Mouse (Mus musculus): ENCODE measurements around the gene Ip6k3. TPM values are rescaled to one million over a fixed set of nuclear protein-coding genes. Genes with fewer than 3 reads are reported as not detected.
A peak's percentile ranks its signal among the peaks of the same experiment; 100 is the strongest.

Ip6k3 gene
- polyA plus RNA-seq, 1 experiment from 2014 or later: not detected

GRCm38 (mm10) chr17:27203358-27204074 lies 35.9 kb upstream of the Ip6k3 start:
- Histone ChIP-seq H3K9me3 (ENCODE audit: control insufficient read depth) (no peaks in the 10 kb centered on the region), H3K4me1 (replicated peaks; ENCODE audit: control insufficient read depth, insufficient read depth, low read length) (0 out of 2 replicates have a peak, but pooled peaks cover 2% of the 10 kb centered on the region), H3K4me2 (replicated peaks; ENCODE audit: low read depth) (peak overlapping the region; percentile 91), H3K27me3 (replicated peaks; ENCODE audit: control insufficient read depth, insufficient read depth, low read length) (no peaks in the 10 kb centered on the region), H3K9ac (ENCODE audit: low read depth, low read length) (peak overlapping the region; percentile 96), H3K27ac (ENCODE audit: low read depth, low read length) (peak overlapping the region; percentile 95), H3K4me3 (ENCODE audit: low read depth, low read length) (peak overlapping the region; percentile 89), H3K36me3 (ENCODE audit: control insufficient read depth, insufficient read depth) (peaks cover 27% of the 10 kb centered on the region)
- ATAC-seq: peak; percentile 67
- no peak for TF ChIP-seq CTCF (IDR thresholded peaks at IDR 0.05; ENCODE audit: low read depth)
- WGBS: 1% methylated on average over 66 of the region's 74 CpGs

DNA sequence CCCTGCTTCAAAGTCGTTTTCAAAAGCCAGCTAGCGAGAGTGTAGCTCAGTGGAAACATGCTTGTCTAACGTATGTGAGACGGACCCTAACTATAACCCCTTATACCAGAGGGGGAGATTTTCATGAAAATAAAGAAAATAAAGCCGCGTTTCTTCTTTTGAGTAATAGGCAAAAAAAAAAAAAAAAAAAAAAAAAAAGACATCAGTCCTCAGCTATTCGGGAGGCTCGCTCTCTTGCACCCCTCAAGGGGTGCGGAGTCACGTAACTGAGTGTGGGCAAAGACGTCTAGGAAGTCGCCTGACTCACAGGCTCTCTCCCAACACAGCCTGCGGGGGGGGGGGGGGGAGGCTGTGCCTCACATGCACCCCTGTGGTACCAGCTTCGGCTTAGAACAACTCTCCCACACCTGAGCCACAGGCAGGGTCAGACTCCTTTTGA lies 35.3 kb upstream of the Ip6k3 start:
- no peak for ATAC-seq
- Histone ChIP-seq H3K27ac (ENCODE audit: low read depth, low read length) (no peak overlapping the region), H3K9me3 (ENCODE audit: control insufficient read depth) (no peaks in the 10 kb centered on the region), H3K4me2 (replicated peaks; ENCODE audit: low read depth) (peak overlapping the region; percentile 91), H3K36me3 (ENCODE audit: control insufficient read depth, insufficient read depth) (peaks cover 32% of the 10 kb centered on the region), H3K9ac (ENCODE audit: low read depth, low read length) (peak overlapping the region; percentile 96), H3K4me3 (ENCODE audit: low read depth, low read length) (peak overlapping the region; percentile 89), H3K27me3 (replicated peaks; ENCODE audit: control insufficient read depth, insufficient read depth, low read length) (no peaks in the 10 kb centered on the region), H3K4me1 (replicated peaks; ENCODE audit: control insufficient read depth, insufficient read depth, low read length) (0 out of 2 replicates have a peak, but pooled peaks cover 2% of the 10 kb centered on the region)
- TF ChIP-seq CTCF (IDR thresholded peaks at IDR 0.05; ENCODE audit: low read depth): no peak
- WGBS: 42% methylated on average over 14 of the region's 14 CpGs

GRCm38 (mm10) chr17:27201981-27202380 lies 34.4 kb upstream of the Ip6k3 start:
- Histone ChIP-seq H3K9me3 (ENCODE audit: control insufficient read depth) (no peaks in the 10 kb centered on the region), H3K9ac (ENCODE audit: low read depth, low read length) (no peak overlapping the region), H3K4me1 (replicated peaks; ENCODE audit: control insufficient read depth, insufficient read depth, low read length) (0 out of 2 replicates have a peak, but pooled peaks cover 2% of the 10 kb centered on the region), H3K27ac (ENCODE audit: low read depth, low read length) (no peak overlapping the region), H3K4me3 (ENCODE audit: low read depth, low read length) (no peak overlapping the region), H3K36me3 (ENCODE audit: control insufficient read depth, insufficient read depth) (peaks cover 40% of the 10 kb centered on the region), H3K4me2 (replicated peaks; ENCODE audit: low read depth) (no peak overlapping the region), H3K27me3 (replicated peaks; ENCODE audit: control insufficient read depth, insufficient read depth, low read length) (no peaks in the 10 kb centered on the region)
- WGBS: 83% methylated on average over 2 of the region's 2 CpGs
- TF ChIP-seq CTCF (IDR thresholded peaks at IDR 0.05; ENCODE audit: low read depth): peak; percentile 64
- ATAC-seq: no peak

DNA sequence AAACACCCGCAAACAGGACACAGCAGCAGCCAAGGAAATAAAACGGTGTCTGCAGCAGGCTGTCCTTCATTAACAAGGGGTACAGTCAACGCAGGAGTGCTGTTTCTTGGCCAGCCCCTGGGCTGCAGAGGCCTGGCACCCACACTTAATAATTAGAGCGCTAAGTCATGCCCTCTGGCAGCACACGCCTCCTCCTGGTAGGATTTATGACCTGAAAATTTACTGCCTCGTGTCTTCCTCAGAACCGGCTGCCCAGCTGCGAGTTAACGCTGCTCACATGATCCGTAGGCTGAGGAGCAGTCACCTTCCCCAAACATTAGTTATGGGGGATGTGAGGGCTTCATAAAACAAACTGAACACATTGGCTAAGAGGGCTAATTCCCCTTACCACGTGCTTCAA lies 33.2 kb upstream of the Ip6k3 start:
- Histone ChIP-seq H3K27ac (ENCODE audit: low read depth, low read length) (no peak overlapping the region), H3K4me3 (ENCODE audit: low read depth, low read length) (no peak overlapping the region), H3K9me3 (ENCODE audit: control insufficient read depth) (no peaks in the 10 kb centered on the region), H3K36me3 (ENCODE audit: control insufficient read depth, insufficient read depth) (peaks cover 51% of the 10 kb centered on the region), H3K27me3 (replicated peaks; ENCODE audit: control insufficient read depth, insufficient read depth, low read length) (no peaks in the 10 kb centered on the region), H3K9ac (ENCODE audit: low read depth, low read length) (no peak overlapping the region), H3K4me1 (replicated peaks; ENCODE audit: control insufficient read depth, insufficient read depth, low read length) (0 out of 2 replicates have a peak, but pooled peaks cover 2% of the 10 kb centered on the region), H3K4me2 (replicated peaks; ENCODE audit: low read depth) (no peak overlapping the region)
- TF ChIP-seq CTCF (IDR thresholded peaks at IDR 0.05; ENCODE audit: low read depth): peak; percentile 49
- ATAC-seq: no peak
- WGBS: 25% methylated on average over 11 of the region's 11 CpGs

- 0 out of 2 replicates have a peak, but pooled peaks cover 2% of the 10 kb centered on the region for H3K4me1 ChIP-seq (replicated peaks; ENCODE audit: control insufficient read depth, insufficient read depth, low read length)
- no peak for ATAC-seq
- H3K4me3 ChIP-seq (ENCODE audit: low read depth, low read length): no peak overlapping the region
- H3K27ac ChIP-seq (ENCODE audit: low read depth, low read length): no peak overlapping the region
- no peak overlapping the region for H3K4me2 ChIP-seq (replicated peaks; ENCODE audit: low read depth)
- no peak for TF ChIP-seq CTCF (IDR thresholded peaks at IDR 0.05; ENCODE audit: low read depth)
- no peak overlapping the region for H3K9ac ChIP-seq (ENCODE audit: low read depth, low read length)
- no peaks in the 10 kb centered on the region for H3K27me3 ChIP-seq (replicated peaks; ENCODE audit: control insufficient read depth, insufficient read depth, low read length)
- H3K36me3 ChIP-seq (ENCODE audit: control insufficient read depth, insufficient read depth): peaks cover 60% of the 10 kb centered on the region
- no peaks in the 10 kb centered on the region for H3K9me3 ChIP-seq (ENCODE audit: control insufficient read depth)
- WGBS: 76% methylated on average over 7 of the region's 7 CpGs
Measured at GRCm38 (mm10) chr17:27199864-27200263, 32.3 kb upstream of the Ip6k3 start.

DNA sequence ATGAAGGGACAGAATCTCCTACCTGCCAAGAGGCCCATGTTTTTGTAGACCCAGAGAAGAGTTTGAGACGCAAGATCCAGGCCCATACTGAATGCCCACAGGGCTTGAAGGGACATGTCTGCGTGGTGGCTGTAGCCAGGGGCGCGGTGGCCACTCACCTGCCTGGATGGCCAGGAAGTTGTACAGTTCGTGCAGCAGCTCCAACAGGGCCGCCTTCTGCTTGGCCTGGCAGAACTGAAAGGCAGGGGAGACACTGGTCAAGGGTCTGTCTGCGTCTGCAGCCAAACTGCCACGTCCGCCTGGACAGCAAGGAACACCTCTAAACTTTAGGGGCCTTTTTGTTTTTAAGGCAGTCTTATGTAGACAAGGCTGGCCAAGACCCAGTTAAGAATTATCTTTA lies 31.6 kb upstream of the Ip6k3 start:
- Histone ChIP-seq H3K36me3 (ENCODE audit: control insufficient read depth, insufficient read depth) (peaks cover 67% of the 10 kb centered on the region), H3K9me3 (ENCODE audit: control insufficient read depth) (no peaks in the 10 kb centered on the region), H3K27ac (ENCODE audit: low read depth, low read length) (no peak overlapping the region), H3K4me3 (ENCODE audit: low read depth, low read length) (no peak overlapping the region), H3K27me3 (replicated peaks; ENCODE audit: control insufficient read depth, insufficient read depth, low read length) (no peaks in the 10 kb centered on the region), H3K4me2 (replicated peaks; ENCODE audit: low read depth) (no peak overlapping the region), H3K9ac (ENCODE audit: low read depth, low read length) (no peak overlapping the region), H3K4me1 (replicated peaks; ENCODE audit: control insufficient read depth, insufficient read depth, low read length) (0 out of 2 replicates have a peak, but pooled peaks cover 2% of the 10 kb centered on the region)
- no peak for ATAC-seq
- 98% methylated on average over 9 of the region's 9 CpGs for WGBS
- no peak for TF ChIP-seq CTCF (IDR thresholded peaks at IDR 0.05; ENCODE audit: low read depth)
